Mouse (Mus musculus) induced T-regulatory cell, adult 2 months (primary cell): Measurements from ENCODE around the gene Ripk3.

ENCODE experiments used
- DNase-seq: peaks from one replicate; pipeline ENCODE4 v3.0.0-alpha.2; 2012; ENCODE audit warnings: low read depth

Ripk3 gene

GRCm38 (mm10) chr14:55762001-55762821 lies 26.5 kb downstream of the Ripk3 start:
- DNase-seq: peak; percentile 51

- DNase-seq: no peak
Observed at GRCm38 (mm10) chr14:55761163-55761562, 27.5 kb downstream of the Ripk3 start, which contains the start of gene Ltb4r2. Gene Ltb4r2, plus strand, starts transcription at chr14:55761428.

- DNase-seq: peak; percentile 92
Observed at GRCm38 (mm10) chr14:55760156-55760555, 28.5 kb downstream of the Ripk3 start.

- peak; percentile 66 for DNase-seq
Observed at GRCm38 (mm10) chr14:55758363-55758784, 30.3 kb downstream of the Ripk3 start, which contains the start of gene Cideb. Gene Cideb, minus strand, starts transcription at chr14:55758458.

DNA sequence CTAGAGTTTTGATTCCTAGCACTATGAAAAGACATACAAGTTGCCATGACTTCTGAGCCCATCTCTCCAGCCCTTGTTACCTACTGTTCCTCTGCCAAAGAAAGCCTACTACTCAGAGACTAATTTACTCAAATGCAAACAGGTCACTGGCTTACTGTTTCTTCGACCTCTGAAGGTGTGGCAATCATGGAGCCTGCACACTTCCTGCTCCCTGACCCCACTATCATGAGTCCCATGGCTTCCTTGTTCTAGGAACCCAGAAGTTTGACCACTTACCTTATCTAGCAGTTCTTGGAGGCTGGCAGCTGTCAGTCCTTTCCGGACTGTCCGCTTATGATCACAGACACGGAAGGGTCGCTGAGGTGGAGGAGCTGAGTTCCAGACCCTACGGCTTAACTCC lies 31.1 kb downstream of the Ripk3 start:
- DNase-seq: no peak

DNA sequence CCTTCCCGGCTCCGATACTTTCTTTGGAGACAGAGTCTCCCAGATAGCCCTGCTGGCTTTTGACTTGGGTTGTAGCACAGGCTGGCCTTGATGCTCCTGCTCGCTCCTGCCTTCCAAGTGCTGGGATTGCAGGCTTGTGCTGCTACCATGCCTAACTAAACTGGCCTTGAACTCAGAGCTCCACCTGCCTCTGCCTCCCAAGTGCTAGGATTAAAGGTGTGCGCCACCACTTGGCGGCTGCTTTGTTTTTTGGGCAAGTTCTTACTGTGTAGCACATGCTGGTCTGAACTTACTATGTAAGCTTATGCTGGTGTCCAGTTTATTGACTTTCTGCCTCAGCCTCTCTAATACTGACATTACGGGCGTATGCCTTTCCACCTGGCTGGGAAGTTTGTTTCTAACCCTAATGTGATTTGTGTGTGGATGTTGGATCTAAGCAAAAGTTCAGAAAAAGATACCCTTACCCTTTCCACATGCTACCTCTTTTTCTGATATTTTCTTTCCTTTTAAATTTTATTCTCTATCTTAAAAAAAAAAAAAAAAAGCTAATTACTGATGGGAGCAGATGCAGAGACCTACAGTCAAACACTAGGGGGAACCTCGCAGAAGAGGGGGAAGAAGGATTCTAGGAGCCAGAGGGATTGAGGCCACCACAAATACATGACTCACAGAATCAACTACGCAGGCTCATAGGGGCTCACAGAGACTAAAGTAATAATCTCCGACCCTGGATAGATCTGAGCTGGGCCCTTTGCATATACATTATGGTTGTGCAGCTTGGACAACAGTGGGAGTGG lies 41.4 kb downstream of the Ripk3 start:
- DNase-seq: peak; percentile 22

- no peak for DNase-seq
Observed at GRCm38 (mm10) chr14:55745861-55746237, 42.8 kb downstream of the Ripk3 start.

DNA sequence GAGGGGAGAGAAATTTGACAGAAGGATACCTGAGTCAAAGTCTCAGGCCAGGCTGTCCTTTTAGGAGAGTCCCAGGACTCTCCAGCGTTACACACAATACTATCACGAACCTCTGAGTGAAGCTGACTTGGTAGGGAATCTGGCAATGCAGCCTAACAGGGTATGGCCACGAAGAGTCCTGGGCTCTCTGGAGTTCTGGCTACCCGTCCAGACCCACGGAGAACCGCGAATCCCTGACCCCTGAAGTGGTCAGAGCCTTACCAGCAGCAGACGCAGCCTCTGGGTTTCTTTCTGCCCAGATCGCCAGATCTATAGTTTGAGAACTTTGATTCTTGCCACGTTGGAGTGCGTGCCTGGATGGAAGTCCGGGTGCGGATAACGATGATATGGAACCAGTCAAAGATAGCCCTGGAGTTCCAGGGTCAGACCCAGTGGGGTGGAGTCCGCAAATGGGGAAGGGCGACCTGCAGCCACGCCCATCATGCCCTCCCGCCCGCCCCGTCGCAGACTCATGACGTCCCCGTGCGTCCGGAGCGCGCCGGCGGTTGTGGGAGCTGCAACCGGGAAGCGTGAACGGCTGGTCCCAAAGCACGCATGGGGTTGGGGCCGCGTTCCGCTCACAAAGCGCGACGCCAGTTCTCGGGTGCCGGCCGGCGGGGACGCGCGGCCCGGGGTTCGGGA lies 43.3 kb downstream of the Ripk3 start, which contains the start of the genes Dhrs1 and Nop9:
Dhrs1 (minus strand) TSS at position 511 of the 681 bp plus-strand sequence.
Nop9 (plus strand) TSS at position 514 of the 681 bp plus-strand sequence.
- DNase-seq: peak; percentile 92

- peak; percentile 95 for DNase-seq
Observed at GRCm38 (mm10) chr14:55743711-55744110, 45.0 kb downstream of the Ripk3 start.

GRCm38 (mm10) chr14:55737086-55737687 lies 51.5 kb downstream of the Ripk3 start:
- DNase-seq: no peak

- DNase-seq: no peak
Observed at GRCm38 (mm10) chr14:55735758-55736157, 52.9 kb downstream of the Ripk3 start.

GRCm38 (mm10) chr14:55735334-55735733 lies 53.3 kb downstream of the Ripk3 start:
- DNase-seq: no peak
